In the genomic region with DNA sequence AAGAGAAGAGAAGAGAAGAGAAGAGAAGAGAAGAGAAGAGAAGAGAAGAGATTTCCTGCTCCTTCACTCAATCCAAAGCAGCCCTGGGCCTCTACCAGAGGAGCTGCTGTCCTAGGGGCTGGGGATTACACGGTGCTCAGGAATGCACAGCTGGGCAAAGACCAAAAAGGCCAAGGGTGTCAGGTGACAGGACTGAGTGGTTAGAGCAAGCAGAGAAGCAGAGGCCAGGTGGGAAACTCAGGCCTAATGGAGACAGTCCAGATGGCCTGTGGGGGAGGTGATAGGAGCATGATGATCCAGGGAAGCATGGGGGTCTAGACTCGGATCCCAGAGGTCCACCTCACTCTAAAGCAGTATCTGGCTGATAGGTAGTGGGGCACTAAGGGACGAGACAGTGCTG, we compare ENCODE assay signal across 10 mouse cellular contexts. TPM values are rescaled to one million over a fixed set of nuclear protein-coding genes. Genes with fewer than 3 reads are reported as not detected.
A peak's percentile ranks its signal among the peaks of the same experiment; 100 is the strongest.
DNase-seq lines count a peak whose midpoint lies in the region; ATAC-seq and TF ChIP-seq lines count a peak whose summit lies in the region.
"Had no signal": no experiment of that assay in that cellular context is flagged by ENCODE, and none has a peak within 500 bp of the region (broad histone marks: within the 10 kb centered on the region; RNA-seq: fewer than 3 reads in every experiment).

No protein-coding gene starts in this region.

- TF ChIP-seq POLR2A in myocyte (IDR thresholded peaks at IDR 0.05; ENCODE audit: insufficient read length, low read depth), result no peak

- peak; percentile 23 for DNase-seq in midbrain, embryonic 10.5 days (ENCODE audit: low spot score)
- DNase-seq in midbrain, embryonic 14.5 days, result no peak
- DNase-seq in forelimb bud, embryonic 11.5 days (ENCODE audit: low read depth, low spot score), result peak; percentile 81

- no peak overlapping the region for H3K4me3 ChIP-seq in midbrain, embryonic 10.5 days
- H3K4me3 ChIP-seq in midbrain, embryonic 14.5 days (replicated peaks; ENCODE audit: low read depth, low read length), result no peak overlapping the region
- H3K4me3 ChIP-seq in kidney, embryonic 14.5 days (ENCODE audit: low read length), result no peak overlapping the region
- H3K4me3 ChIP-seq in myocyte, result no peak overlapping the region
- H3K4me3 ChIP-seq: embryonic facial prominence, embryonic 13.5 days; limb, embryonic 15.5 days had no signal

- peaks cover 33% of the 10 kb centered on the region for H3K4me1 ChIP-seq in midbrain, embryonic 10.5 days
- 0 out of 2 replicates have a peak, but pooled peaks cover 2% of the 10 kb centered on the region for H3K4me1 ChIP-seq in midbrain, embryonic 14.5 days (ENCODE audit: control insufficient read depth, insufficient read depth, low read length)
- H3K4me1 ChIP-seq in kidney, embryonic 14.5 days (ENCODE audit: control insufficient read depth, insufficient read depth, low read length), result peaks cover 27% of the 10 kb centered on the region

- no peak overlapping the region for H3K4me2 ChIP-seq in midbrain, embryonic 14.5 days (ENCODE audit: low read length)
- no peak overlapping the region for H3K4me2 ChIP-seq in kidney, embryonic 14.5 days (replicated peaks; ENCODE audit: low read depth, low read length)
- peak overlapping the region; percentile 65 for H3K4me2 ChIP-seq in myocyte (ENCODE audit: low read depth)
- H3K4me2 ChIP-seq: embryonic facial prominence, embryonic 13.5 days; limb, embryonic 15.5 days had no signal

- WGBS in midbrain, embryonic 10.5 days, result 56% methylated on average over 3 of the region's 3 CpGs
- 53% methylated on average over 3 of the region's 3 CpGs for WGBS in midbrain, embryonic 14.5 days
- 16% methylated on average over 3 of the region's 3 CpGs for WGBS in kidney, embryonic 14.5 days

- H3K79me2 ChIP-seq in myocyte (ENCODE audit: control insufficient read depth, insufficient read depth), result peaks cover 80% of the 10 kb centered on the region

- H3K36me3 ChIP-seq in midbrain, embryonic 10.5 days, result peaks cover 58% of the 10 kb centered on the region
- H3K36me3 ChIP-seq in midbrain, embryonic 14.5 days (ENCODE audit: control insufficient read depth, insufficient read depth, low read length), result peaks cover 2% of the 10 kb centered on the region; the same call in 1 of the 2 replicates
- peaks cover 10% of the 10 kb centered on the region; the same call in 1 of the 2 replicates for H3K36me3 ChIP-seq in kidney, embryonic 14.5 days (ENCODE audit: control insufficient read depth, insufficient read depth, low read length)
- no peaks in the 10 kb centered on the region for H3K36me3 ChIP-seq in myocyte (ENCODE audit: control insufficient read depth, insufficient read depth)

- H3K9ac ChIP-seq in midbrain, embryonic 14.5 days (replicated peaks; ENCODE audit: low read length), result no peak overlapping the region
- no peak overlapping the region for H3K9ac ChIP-seq in kidney, embryonic 14.5 days (ENCODE audit: low read depth, low read length)
- H3K9ac ChIP-seq: embryonic facial prominence, embryonic 13.5 days; limb, embryonic 15.5 days had no signal

- no peaks in the 10 kb centered on the region for H3K27me3 ChIP-seq in midbrain, embryonic 10.5 days (ENCODE audit: low read depth, poor library complexity, severe bottlenecking)
- H3K27me3 ChIP-seq in midbrain, embryonic 14.5 days (ENCODE audit: control insufficient read depth, insufficient read depth, low read length), result no peaks in the 10 kb centered on the region
- no peaks in the 10 kb centered on the region for H3K27me3 ChIP-seq in kidney, embryonic 14.5 days (ENCODE audit: control insufficient read depth, insufficient read depth, low read length)
- no peaks in the 10 kb centered on the region for H3K27me3 ChIP-seq in myocyte (ENCODE audit: control insufficient read depth, insufficient read depth, insufficient read length)
- H3K27me3 ChIP-seq: embryonic facial prominence, embryonic 13.5 days; limb, embryonic 15.5 days had no signal

- no peak overlapping the region for H3K27ac ChIP-seq in midbrain, embryonic 10.5 days (replicated peaks)
- no peak overlapping the region for H3K27ac ChIP-seq in midbrain, embryonic 14.5 days (replicated peaks; ENCODE audit: low read depth, low read length)
- H3K27ac ChIP-seq in kidney, embryonic 14.5 days (ENCODE audit: low read depth, low read length), result no peak overlapping the region
- H3K27ac ChIP-seq: embryonic facial prominence, embryonic 13.5 days; limb, embryonic 15.5 days had no signal

- no peaks in the 10 kb centered on the region for H3K9me3 ChIP-seq in midbrain, embryonic 10.5 days (replicated peaks)
- no peaks in the 10 kb centered on the region for H3K9me3 ChIP-seq in midbrain, embryonic 14.5 days (ENCODE audit: control insufficient read depth, low read length)
- no peaks in the 10 kb centered on the region for H3K9me3 ChIP-seq in kidney, embryonic 14.5 days (ENCODE audit: control insufficient read depth, low read length)
- H3K9me3 ChIP-seq: embryonic facial prominence, embryonic 13.5 days; limb, embryonic 15.5 days had no signal

- H3ac ChIP-seq in myocyte (ENCODE audit: control insufficient read depth, insufficient read length), result no peak overlapping the region

- no peak for ATAC-seq in midbrain, embryonic 14.5 days (ENCODE audit: low FRiP score, low TSS enrichment)
- peak; percentile 86 for ATAC-seq in kidney, embryonic 14.5 days (ENCODE audit: low FRiP score, low TSS enrichment)
- no peak for ATAC-seq in megakaryocyte progenitor cell, adult 5-6 weeks (replicated peaks; ENCODE audit: poor library complexity)
- ATAC-seq in granulocyte monocyte progenitor cell, adult 5-6 weeks (replicated peaks; ENCODE audit: poor library complexity, severe bottlenecking), result no peak
- ATAC-seq in activated CD4-positive, CD25-positive, alpha-beta regulatory T cell, adult 4 months, result no peak

RNA-seq across cellular contexts. Expression of a gene that starts 37.1 kb away (rescaled TPM):
- polyA plus RNA-seq in midbrain, embryonic 10.5 days (2016; fragmentation: Nextera tagmentation; extraction: Ambion mirVana), result 4.2 and 5.9 TPM in 2 replicates
- 8.4 and 11.9 TPM in 2 replicates for polyA plus RNA-seq in midbrain, embryonic 14.5 days (2014; fragmentation: Nextera tagmentation; extraction: Ambion mirVana)
- polyA plus RNA-seq in kidney, embryonic 14.5 days (2014; fragmentation: Nextera tagmentation; extraction: Ambion mirVana), result 1.7 and 3.3 TPM in 2 replicates
- 19.0 TPM for polyA plus RNA-seq in myocyte (2012; fragmentation: generic; extraction: Trizol)
- total RNA-seq in megakaryocyte progenitor cell, adult 5-6 weeks (2015), result not detected in 2 replicates
- 0.37 TPM in 1 of 2 replicates, not detected in the other for total RNA-seq in megakaryocyte progenitor cell, adult 5-6 weeks (2017)
- 2.7 TPM in 1 of 2 replicates, not detected in the other for total RNA-seq in granulocyte monocyte progenitor cell, adult 5-6 weeks (2014; fragmentation: Nextera tagmentation)
- not detected in 2 replicates for total RNA-seq in granulocyte monocyte progenitor cell, adult 5-6 weeks (2017)
- under 1 TPM in 1 of 2 experiments, not detected in 1; 0.82 TPM for polyA plus RNA-seq in activated CD4-positive, CD25-positive, alpha-beta regulatory T cell, adult 4 months (2017; shearing (Covaris generic))

RNA-seq across cellular contexts. Expression of a gene that starts 37.3 kb away (rescaled TPM):
- polyA plus RNA-seq in midbrain, embryonic 10.5 days (2016; fragmentation: Nextera tagmentation; extraction: Ambion mirVana), result 173 and 174 TPM in 2 replicates
- polyA plus RNA-seq in midbrain, embryonic 14.5 days (2014; fragmentation: Nextera tagmentation; extraction: Ambion mirVana), result 170 and 211 TPM in 2 replicates
- polyA plus RNA-seq in kidney, embryonic 14.5 days (2014; fragmentation: Nextera tagmentation; extraction: Ambion mirVana), result 192 and 272 TPM in 2 replicates
- 277 TPM for polyA plus RNA-seq in myocyte (2012; fragmentation: generic; extraction: Trizol)
- total RNA-seq in megakaryocyte progenitor cell, adult 5-6 weeks (2015), result 48.2 and 51.8 TPM in 2 replicates
- 99.5 and 114 TPM in 2 replicates for total RNA-seq in megakaryocyte progenitor cell, adult 5-6 weeks (2017)
- total RNA-seq in granulocyte monocyte progenitor cell, adult 5-6 weeks (2014; fragmentation: Nextera tagmentation), result 76.7 and 98.5 TPM in 2 replicates
- 107 and 110 TPM in 2 replicates for total RNA-seq in granulocyte monocyte progenitor cell, adult 5-6 weeks (2017)
- polyA plus RNA-seq in activated CD4-positive, CD25-positive, alpha-beta regulatory T cell, adult 4 months (2017; shearing (Covaris generic)), result 100 to 1,000 TPM; 231 to 276 TPM

RNA-seq across cellular contexts. Expression of a gene that starts 37.6 kb away (rescaled TPM):
- 5.2 and 5.4 TPM in 2 replicates for polyA plus RNA-seq in midbrain, embryonic 10.5 days (2016; fragmentation: Nextera tagmentation; extraction: Ambion mirVana)
- 5.1 TPM in 2 replicates for polyA plus RNA-seq in midbrain, embryonic 14.5 days (2014; fragmentation: Nextera tagmentation; extraction: Ambion mirVana)
- polyA plus RNA-seq in kidney, embryonic 14.5 days (2014; fragmentation: Nextera tagmentation; extraction: Ambion mirVana), result 2.7 and 5.1 TPM in 2 replicates
- polyA plus RNA-seq in myocyte (2012; fragmentation: generic; extraction: Trizol), result 0.92 TPM
- 0.49 and 0.52 TPM in 2 replicates for total RNA-seq in megakaryocyte progenitor cell, adult 5-6 weeks (2015)
- total RNA-seq in megakaryocyte progenitor cell, adult 5-6 weeks (2017), result 0.08 and 0.57 TPM in 2 replicates
- total RNA-seq in granulocyte monocyte progenitor cell, adult 5-6 weeks (2014; fragmentation: Nextera tagmentation), result 0.73 TPM in 1 of 2 replicates, not detected in the other
- 1.5 and 2.5 TPM in 2 replicates for total RNA-seq in granulocyte monocyte progenitor cell, adult 5-6 weeks (2017)
- not detected for polyA plus RNA-seq in activated CD4-positive, CD25-positive, alpha-beta regulatory T cell, adult 4 months (2017; shearing (Covaris generic))

RNA-seq across cellular contexts. Expression of a gene that starts 52.1 kb away (rescaled TPM):
- polyA plus RNA-seq in midbrain, embryonic 10.5 days (2016; fragmentation: Nextera tagmentation; extraction: Ambion mirVana), result 0.47 TPM in 2 replicates
- 3.1 and 4.6 TPM in 2 replicates for polyA plus RNA-seq in midbrain, embryonic 14.5 days (2014; fragmentation: Nextera tagmentation; extraction: Ambion mirVana)
- polyA plus RNA-seq in kidney, embryonic 14.5 days (2014; fragmentation: Nextera tagmentation; extraction: Ambion mirVana), result 0.58 and 0.77 TPM in 2 replicates
- polyA plus RNA-seq in myocyte (2012; fragmentation: generic; extraction: Trizol), result 0.20 TPM
- total RNA-seq in megakaryocyte progenitor cell, adult 5-6 weeks (2015), result not detected in 2 replicates
- total RNA-seq in megakaryocyte progenitor cell, adult 5-6 weeks (2017), result not detected in 2 replicates
- not detected in 2 replicates for total RNA-seq in granulocyte monocyte progenitor cell, adult 5-6 weeks (2014; fragmentation: Nextera tagmentation)
- total RNA-seq in granulocyte monocyte progenitor cell, adult 5-6 weeks (2017), result not detected in 2 replicates
- not detected for polyA plus RNA-seq in activated CD4-positive, CD25-positive, alpha-beta regulatory T cell, adult 4 months (2017; shearing (Covaris generic))

RNA-seq across cellular contexts. Expression of a gene that starts 56.6 kb away (rescaled TPM):
- polyA plus RNA-seq in midbrain, embryonic 10.5 days (2016; fragmentation: Nextera tagmentation; extraction: Ambion mirVana), result 48.0 and 48.7 TPM in 2 replicates
- polyA plus RNA-seq in midbrain, embryonic 14.5 days (2014; fragmentation: Nextera tagmentation; extraction: Ambion mirVana), result 22.6 and 28.1 TPM in 2 replicates
- polyA plus RNA-seq in kidney, embryonic 14.5 days (2014; fragmentation: Nextera tagmentation; extraction: Ambion mirVana), result 42.1 and 59.0 TPM in 2 replicates
- 46.7 TPM for polyA plus RNA-seq in myocyte (2012; fragmentation: generic; extraction: Trizol)
- total RNA-seq in megakaryocyte progenitor cell, adult 5-6 weeks (2015), result 71.4 and 75.1 TPM in 2 replicates
- total RNA-seq in megakaryocyte progenitor cell, adult 5-6 weeks (2017), result 54.0 and 68.3 TPM in 2 replicates
- total RNA-seq in granulocyte monocyte progenitor cell, adult 5-6 weeks (2014; fragmentation: Nextera tagmentation), result 51.7 and 69.2 TPM in 2 replicates
- total RNA-seq in granulocyte monocyte progenitor cell, adult 5-6 weeks (2017), result 47.5 and 58.2 TPM in 2 replicates
- 10 to 100 TPM; 22.9 to 25.8 TPM for polyA plus RNA-seq in activated CD4-positive, CD25-positive, alpha-beta regulatory T cell, adult 4 months (2017; shearing (Covaris generic))
